Mouse (Mus musculus) left cerebral cortex, postnatal 10 days (tissue): Measurements from ENCODE around the gene Tent4a. TPM values are rescaled to one million over a fixed set of nuclear protein-coding genes. Genes with fewer than 3 reads are reported as not detected.
A peak's percentile ranks its signal among the peaks of the same experiment; 100 is the strongest.

Experiments
- DNase-seq, 2 experiments: peaks; one replicate each; pipeline ENCODE4 v3.0.0; 2021 to 2022; ENCODE audit warnings: low spot score in 2 of 2, mixed read lengths in 1 of 2; ENCODE audit errors: extremely low spot score in 1 of 2
- intact Hi-C: fragments of 180-260 bp; cut with DNase I; formaldehyde crosslinking; loops from one replicate; pipeline ENCODE4 v1.15.1; 2025
- total RNA-seq, 2 experiments: library from RNA; stranded (reverse); gene quantifications; 2 replicates each; pipeline ENCODE4 v1.2.3; 2021

Gene Tent4a
- total RNA-seq, 2 experiments from 2014 or later, result 34.3 to 40.3 TPM

GRCm38 (mm10) chr13:69488565-69489255 is 45.7 kb downstream of the Tent4a start:
- DNase-seq, result no peak
- intact Hi-C loops, result no loop called here

DNA sequence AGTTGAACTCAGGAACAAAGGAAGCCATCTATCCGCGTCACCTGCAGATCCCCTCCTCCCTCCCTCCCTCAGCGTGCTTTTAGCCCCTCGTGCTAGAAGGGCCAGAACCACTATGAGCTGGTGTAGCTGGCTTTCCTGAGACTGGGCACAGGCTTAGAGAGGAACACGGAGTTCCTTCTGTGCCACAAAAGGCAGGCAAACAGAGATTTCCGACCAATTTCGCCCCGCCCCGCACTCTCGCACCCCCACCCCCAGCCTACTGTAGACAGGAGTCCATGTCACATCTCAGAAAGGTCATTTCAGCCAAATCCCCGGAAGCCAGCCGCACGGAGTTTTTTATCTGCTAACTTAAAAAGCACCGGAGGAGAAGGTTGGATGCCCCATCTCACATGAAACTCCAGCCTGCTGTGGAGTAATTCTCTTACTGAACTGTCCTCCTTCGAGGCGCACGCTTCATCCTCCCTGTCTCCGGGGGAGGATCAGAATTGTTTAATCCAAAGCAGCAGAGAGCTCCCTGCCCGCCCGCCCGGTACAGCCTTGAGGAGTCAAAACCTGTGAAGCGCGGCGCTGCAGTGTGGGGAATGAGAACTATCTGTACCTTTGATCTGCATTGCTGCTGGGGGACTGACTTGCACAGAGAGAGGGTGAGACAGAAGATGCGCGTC is 46.7 kb downstream of the Tent4a start:
- intact Hi-C loops, result no loop called here
- no peak for DNase-seq

DNA sequence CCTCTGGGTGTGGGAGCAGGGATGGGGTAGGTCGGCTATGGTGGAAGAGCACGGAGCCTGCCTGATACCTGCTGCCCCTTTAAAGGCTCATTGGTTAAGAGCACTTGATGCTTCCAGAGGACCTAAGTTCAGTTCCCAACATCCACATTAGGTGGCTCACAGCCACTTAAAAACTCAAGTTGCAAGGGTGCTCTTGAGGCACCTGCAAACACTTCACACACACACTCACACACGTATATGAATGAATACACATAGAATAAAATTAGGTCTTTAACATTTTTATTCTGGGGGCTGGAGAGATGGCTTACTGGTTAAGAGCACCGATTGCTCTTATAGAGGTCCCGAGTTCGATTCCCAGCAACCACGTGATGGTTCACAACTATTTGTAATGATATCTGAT is 47.3 kb downstream of the Tent4a start:
- intact Hi-C loops, result no loop called here
- no peak for DNase-seq

DNA sequence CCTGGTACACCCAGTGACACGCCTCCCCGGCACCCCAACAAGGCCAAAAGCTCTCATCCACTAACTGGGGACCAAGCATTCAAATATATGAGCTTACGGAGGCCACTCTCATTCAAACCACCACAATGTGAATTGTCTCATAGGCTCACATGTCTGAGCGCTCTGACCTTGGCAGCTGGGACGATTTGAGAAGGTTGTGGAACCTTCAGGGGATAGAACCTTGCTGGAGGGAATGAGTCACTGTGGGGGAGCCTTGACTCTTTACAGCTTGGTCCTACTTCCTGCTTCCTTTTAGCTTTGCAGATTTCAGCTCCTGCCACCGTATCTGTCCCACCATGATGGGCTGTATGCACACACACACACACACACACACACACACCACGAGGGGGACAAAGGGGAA is 48.6 kb downstream of the Tent4a start:
- intact Hi-C loops, result no loop called here
- no peak for DNase-seq

GRCm38 (mm10) chr13:69485326-69485725 is 49.1 kb downstream of the Tent4a start:
- peak in 1 of 2 experiments; percentile 31 for DNase-seq

DNA sequence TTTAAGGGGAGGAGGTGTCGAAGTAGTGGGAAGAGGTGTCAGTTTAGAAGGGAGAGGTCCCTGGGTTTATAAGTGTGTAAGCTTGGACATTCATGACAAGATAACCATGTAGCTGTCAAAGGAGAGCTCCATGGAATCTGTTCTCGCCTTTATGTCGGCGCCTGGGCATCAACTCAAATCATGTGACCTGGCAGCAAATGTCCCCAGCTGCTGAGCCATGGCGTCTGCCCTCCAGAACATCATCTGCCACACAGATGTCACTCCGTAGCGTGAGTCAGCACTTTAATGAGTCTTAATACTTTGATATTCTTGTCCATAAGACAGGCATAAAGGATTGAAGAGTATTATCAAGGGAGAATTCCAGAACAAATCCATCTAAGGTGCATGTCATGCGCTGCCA is 51.7 kb downstream of the Tent4a start:
- intact Hi-C loops, result loop anchor here (5.0 kb wide), 1 partner anchor 880 kb away; no protein-coding TSS in a partner anchor
- DNase-seq, result no peak

More at GRCm38 (mm10) chr13:69485326-69485725, 49.1 kb downstream of the Tent4a start:
- intact Hi-C loops, result no loop called here

GRCm38 (mm10) chr13:69481634-69482505 is 52.5 kb downstream of the Tent4a start:
- intact Hi-C loops, result loop anchor here (5.0 kb wide), 1 partner anchor 880 kb away; no protein-coding TSS in a partner anchor
- peak; percentile 75 to 89 for DNase-seq

DNA sequence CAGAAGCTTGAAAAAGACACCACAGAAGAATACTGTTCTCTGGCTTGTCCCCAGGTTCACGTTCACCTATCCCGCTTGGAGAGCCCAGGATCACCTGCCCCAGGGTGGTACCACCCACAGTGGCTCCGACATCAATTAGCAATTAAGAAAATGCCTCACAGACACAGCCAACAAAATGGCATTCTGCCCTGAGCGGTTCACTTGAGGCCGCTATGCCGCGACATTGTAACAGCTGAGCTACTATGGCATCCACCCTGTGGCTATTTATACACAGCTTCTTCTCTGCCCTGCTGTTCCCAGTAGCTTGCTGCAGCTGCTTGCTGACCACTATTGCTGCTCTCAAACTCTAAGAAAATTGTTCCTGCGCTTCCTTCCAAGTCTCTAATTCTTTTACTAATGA is 53.4 kb downstream of the Tent4a start:
- peak in 1 of 2 experiments; percentile 27 for DNase-seq
- intact Hi-C loops, result loop anchor here (5.0 kb wide), 1 partner anchor 879 kb away; no protein-coding TSS in a partner anchor

GRCm38 (mm10) chr13:69479906-69480305 is 54.5 kb downstream of the Tent4a start:
- DNase-seq, result no peak

DNA sequence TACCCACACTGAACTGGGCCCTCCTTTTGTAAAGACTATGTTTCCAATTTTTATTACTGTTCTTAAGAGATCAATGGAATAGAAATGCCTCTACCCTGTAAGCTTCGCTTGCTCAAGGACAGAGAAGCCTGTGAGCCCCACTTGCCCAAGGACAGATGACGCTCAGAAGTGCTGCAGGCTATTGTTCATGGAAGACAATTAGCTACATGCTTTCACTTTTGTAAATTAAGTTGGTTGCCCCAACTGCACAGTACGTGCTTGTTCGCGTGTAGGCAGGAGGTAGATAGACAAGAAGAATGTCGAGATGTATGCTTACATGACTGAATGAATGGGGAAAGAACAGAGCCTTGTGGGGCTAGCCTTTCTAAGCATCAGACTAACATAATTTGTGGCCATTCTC is 55.7 kb downstream of the Tent4a start:
- no peak for DNase-seq
- intact Hi-C loops, result no loop called here

More at GRCm38 (mm10) chr13:69479906-69480305, 54.5 kb downstream of the Tent4a start:
- intact Hi-C loops, result loop anchor here (5.0 kb wide), 1 partner anchor 878 kb away; no protein-coding TSS in a partner anchor

DNA sequence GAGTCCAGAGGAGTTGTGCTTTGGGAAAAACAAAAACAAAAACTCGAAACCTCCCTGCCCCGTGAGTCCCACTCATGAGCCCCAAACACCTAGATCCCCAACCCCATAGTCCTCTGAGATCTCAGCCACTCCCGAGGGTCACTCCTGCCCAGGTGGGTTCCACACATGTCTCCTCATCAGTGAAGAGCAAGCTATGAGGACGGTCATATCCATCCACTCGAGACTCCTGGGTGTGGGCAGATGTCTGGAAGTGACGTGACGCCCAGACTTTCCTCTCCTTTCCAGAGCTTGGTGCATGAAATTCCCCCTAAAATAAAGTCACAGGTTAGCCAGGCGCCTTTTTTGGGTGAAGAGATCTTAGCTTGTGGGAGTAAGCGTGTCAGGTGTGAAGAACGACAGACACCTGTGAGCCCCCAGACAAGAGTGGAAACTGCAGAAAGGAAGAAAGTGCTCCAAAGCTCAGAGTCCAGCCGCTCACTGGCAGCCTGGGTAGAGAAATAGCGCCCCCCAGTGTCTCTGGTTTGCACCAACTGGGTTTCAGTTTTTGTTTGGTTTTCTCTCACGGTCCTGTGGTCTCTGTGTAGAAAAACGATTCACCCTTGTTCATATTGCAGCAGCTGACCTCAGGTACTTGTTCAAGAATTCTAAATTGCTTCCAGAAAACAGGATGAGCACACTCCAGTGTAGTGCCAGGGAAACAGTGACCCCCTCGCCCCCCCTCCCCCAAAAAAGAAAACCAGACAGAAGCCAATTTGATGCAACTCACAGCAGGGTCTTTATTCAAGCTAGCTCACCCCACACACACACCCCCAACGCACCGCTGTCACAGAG is 73.6 kb downstream of the Tent4a start:
- intact Hi-C loops, result loop anchor here (2.0 to 5.0 kb wide), 2 partner anchors 460 to 859 kb away; no protein-coding TSS in a partner anchor
- peak; percentile 64 to 66 for DNase-seq

DNA sequence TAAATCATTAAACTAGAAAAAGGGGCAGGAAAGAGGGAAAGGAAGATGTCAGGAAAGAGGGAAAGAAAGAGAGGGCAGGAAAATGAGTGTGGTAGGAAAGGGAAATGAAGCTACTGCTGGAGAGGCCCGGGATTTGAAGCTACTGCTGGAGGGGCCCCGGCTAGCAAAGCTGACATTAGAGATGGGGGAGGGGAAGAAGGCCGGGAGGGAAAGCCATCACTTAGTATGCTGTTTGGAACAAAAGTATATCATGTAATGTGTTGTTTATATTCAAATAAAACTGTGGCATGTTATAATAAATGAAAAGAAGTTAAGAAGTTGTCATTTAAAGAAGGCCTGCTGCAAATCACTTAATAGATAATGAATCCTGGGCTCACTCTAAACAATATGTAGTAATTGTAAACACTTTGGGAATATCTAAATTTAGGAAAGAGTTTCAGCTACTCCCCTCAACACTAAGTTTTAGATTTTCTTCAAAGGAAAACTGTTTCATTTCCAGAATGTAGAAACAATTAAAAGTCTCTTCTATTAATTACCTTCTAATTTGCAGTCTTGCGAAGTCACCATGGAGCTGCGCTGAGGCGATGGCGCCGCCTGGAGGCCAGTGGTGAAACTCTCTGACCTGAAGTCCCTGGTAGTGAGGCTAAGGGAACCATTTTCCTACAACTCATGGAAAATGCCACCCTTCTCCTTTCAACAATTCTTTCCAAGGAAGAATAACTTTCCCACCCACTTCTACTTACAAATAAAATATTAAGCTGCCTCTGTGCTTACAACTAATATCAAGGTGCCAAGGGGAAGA is 74.6 kb downstream of the Tent4a start:
- intact Hi-C loops, result loop anchor here (2.0 to 5.0 kb wide), 2 partner anchors 459 to 858 kb away; no protein-coding TSS in a partner anchor
- DNase-seq, result peak; percentile 69 to 70

- intact Hi-C loops, result no loop called here
- no peak for DNase-seq
These were observed 75.5 kb downstream of the Tent4a start for GRCm38 (mm10) chr13:69458891-69459290.

- intact Hi-C loops, result no loop called here
- no peak for DNase-seq
These were observed 76.0 kb downstream of the Tent4a start for GRCm38 (mm10) chr13:69458461-69458860.

DNA sequence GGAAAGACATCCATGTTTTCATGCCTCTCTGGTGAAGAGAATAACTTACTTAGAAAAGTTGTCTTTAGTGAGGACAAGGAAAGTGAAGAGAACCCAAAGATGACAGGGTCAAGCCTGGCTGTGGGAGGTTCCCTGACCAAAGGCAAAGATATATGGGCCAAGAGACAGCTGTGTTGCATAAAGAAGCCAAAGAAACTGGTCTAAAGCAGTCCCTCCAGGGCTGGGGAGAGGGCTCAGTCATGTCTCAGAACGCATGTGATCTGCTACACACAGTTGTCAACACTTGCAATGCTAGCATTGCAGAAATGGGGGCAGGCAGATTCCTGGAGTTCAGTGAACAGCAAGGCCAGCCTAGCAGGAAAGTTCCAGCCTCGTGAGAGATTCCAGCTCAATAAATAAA is 77.3 kb downstream of the Tent4a start:
- intact Hi-C loops, result no loop called here
- DNase-seq, result no peak

GRCm38 (mm10) chr13:69456641-69457040 is 77.8 kb downstream of the Tent4a start:
- DNase-seq, result no peak
- intact Hi-C loops, result no loop called here

DNA sequence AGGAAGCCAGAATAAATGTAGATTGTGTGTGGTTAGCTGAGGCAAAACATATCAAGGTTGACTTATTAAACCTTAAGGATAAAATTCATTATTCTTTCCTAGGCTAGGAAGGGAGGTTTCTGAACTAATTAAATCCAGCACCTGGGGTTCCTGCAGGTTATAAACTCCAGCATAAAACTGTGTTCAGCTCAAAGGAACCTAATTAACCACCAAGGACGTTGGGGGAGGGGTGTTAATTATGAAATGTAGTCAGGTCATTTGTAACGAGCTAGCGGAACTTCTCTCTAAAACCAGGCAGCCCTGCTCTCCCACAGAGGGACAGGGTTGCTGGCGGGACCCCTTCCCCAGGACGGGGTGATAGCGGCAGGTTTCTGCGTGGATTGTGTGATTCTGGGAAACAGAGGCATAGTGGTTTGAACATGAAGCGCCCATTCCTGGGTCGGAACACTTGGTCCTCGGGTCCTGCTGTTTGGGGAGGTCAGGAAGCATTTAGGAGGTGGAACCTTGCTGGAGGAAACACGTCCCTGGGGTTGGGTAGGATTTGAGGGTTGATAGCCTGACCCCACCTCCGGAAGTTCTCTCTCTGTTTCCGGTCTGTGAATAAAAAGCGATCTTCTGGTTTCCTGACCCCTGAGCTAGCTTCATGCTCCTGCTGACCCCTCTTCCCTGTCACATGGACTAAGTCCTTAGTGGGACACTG is 78.8 kb downstream of the Tent4a start:
- DNase-seq, result no peak
- intact Hi-C loops, result no loop called here
